Mouse (Mus musculus): ENCODE results near the gene Fzd2.
"Not testable (repeated sequence)": the region's sequence is repeated elsewhere in the genome, so short reads cannot be mapped to it uniquely, and the experiment has no call there.

Gene Fzd2

DNA sequence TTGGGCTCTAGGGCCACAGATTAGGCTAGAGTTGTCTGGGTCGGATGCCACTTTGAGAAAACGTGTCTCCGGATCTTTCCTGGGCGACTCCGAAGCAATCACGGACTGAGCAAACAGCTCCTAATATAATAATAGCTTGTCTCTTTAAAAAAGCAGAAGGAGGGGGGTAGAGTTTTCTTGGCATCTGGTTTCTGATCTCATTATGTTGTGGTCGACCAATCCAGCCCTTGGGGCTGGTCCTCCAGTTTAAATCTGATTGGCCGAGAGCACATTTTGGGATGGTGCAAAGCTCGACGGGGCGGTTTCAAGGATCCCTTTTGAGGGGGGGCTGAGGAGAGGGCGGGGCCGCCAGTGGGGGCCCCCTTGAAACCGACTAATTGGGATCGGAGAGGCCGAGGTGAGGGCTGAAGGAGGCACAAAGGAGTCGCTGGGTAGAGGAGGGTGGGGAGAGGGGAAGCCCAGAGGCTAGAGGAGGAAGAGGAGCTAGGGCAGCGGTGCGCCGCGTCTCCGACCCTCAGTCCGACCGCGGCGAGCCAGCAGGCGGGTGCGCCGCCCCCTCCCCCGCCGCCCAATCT, at the start of gene Fzd2:
Fzd2 (plus strand) TSS at position 387 of the 575 bp plus-strand sequence.
- DNase-seq (ENCODE audit: low spot score) = no peak

DNA sequence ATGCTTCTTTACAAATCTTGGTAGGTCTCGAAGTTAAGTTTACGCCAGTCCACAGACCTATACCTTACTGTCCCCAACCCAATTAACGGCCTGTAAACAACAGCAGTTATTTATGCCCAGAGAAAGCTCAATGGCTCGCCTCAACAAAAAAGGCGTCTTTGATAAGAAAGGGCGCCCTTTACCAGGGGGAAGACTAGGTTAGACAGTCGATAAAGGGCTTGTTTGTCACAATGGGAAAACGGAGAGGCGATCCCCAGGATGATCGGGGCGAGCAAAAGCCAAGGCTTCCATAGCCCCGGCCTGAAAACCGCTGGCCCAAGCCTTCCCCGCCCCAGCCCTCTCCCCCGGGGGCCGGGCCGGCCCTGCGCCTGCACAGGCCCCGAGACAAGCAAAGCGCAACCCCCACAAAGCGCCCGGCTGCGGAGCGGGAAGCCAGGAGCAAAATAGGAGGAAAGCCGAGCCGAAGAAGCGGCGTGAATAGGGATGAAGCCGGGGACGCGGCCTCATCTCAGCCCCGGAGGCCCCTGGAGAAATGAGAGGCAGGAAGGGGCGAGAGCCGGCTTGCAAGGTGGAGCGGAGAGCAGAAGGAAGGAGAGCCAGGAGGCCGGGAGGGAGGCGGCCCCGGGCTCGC, 48.7 kb upstream of the Fzd2 start:
- no peak for DNase-seq (ENCODE audit: low spot score)

DNA sequence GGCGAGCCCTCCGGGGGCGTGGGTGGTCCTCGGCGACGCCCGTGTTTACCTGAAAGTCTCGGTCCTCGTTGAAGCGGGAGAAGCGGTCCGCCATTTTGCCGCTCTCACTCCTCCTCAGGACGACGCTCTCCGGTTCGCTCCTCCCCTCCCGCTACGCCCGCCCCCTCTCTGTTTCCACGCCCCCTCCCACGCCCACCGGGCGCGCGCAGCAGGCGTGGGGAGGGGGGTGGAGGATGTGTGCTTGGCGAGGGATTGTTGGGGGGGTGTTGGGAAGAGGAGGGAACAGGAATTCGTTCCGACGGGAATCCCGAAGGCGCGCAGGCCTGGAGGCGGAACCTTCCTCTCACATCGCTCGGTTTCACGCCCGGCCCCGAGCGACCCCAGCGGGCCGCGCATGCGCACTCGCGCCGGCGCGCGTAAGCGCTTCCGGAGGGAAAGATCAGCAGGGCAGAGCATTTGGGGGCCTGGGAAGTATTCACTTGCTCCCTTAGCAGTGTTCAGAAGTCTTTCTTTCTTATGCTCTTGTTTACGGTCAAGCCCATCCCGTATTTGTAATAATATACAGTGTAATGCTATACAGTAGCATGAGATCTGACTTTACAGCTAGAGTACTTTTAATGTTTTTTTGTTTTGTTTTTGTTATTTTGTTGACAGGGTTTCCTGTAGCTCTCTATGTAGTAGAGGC, 48.0 kb upstream of the Fzd2 start, which contains the start of gene Gpatch8:
Gpatch8 (minus strand) TSS at position 362 of the 685 bp plus-strand sequence.
- DNase-seq (ENCODE audit: low spot score) = peak; percentile 84

DNA sequence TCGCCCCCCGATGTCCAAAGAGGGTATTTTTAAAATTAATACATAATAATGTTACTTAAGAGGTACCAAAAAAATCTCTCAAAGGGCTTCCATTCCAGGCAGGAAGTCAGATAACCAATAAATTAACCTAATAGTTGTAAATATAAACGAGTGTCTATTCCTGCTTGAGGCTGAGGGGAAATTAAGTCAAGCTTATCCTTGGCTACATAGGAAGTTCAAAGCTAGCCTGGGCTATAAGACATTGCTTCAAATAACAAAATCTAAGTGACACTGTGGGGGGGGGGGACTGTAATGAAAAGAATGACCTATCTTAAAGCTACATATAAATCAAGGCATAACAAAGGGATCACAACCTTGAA, 47.5 kb upstream of the Fzd2 start:
- no peak for DNase-seq (ENCODE audit: low spot score)

DNA sequence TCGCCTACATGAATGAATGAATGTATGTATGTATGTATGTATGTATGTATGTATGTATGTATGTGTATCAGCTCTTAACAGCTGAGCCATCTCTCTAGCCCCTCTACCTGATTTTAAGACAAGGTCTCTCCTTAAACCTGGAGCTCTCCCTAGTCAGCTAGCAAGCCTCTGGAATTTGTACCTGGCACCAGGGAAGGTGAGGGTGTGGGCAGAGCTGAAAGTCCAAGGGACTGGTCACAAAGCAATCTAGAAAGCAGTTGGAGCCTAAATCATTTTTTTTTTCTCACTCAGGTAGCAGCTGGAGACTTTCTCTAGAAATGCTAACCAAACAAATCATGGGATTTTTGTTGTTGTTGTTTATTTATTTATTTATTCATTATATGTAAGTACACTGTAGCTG, 46.8 kb upstream of the Fzd2 start:
- no peak for DNase-seq (ENCODE audit: low spot score)

DNA sequence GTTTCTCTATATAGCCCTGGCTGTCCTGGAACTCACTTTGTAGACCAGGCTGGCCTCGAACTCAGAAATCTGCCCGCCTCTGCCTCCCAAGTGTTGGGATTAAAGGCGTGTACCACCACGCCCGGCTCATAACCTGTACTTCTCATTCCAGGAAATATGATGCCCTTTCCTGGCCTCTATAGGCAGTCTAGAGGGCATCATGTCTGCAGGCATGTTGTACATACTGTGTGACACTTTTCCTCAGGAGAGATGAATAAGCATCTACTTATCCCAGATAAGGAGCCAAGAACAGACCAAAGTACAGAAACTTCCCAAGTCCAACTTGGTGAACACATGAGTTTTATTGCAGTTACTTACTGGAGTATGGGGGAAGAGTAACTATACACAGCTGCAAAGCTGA, 45.5 kb upstream of the Fzd2 start:
- DNase-seq (ENCODE audit: low spot score) = no peak

DNA sequence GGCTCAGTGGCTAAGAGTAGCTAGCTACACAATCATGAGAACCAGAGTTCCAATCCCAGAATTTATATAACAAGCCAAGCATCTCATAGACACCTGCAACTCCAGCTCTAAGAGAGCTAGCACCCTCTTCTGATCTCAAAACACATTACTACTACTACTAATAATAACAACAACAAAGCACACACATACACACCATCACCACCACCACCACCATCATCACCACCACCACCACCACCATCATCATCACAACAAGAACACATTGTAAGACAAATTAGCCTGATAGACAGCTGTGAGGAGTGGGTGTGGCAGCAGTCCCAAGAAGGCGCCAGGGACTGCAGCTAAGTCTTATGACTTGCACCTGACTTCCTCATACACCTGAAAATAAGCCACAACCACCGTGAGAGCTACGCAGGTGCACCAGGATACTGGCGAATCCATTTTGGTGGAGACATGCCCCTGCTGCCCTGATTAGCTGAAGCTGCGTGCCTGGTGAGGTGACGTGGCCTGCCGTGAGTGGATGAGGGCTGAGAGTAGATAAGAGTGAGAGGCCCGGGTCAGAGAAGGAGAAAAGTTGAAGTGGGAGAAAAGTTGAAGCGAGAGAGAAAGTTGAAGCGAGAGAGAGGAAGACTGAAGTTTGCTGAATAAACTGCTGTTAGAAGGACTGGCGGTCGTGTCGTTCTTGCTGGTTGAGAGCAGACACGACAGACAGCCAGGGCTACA, 39.1 kb upstream of the Fzd2 start:
- not testable (repeated sequence) for DNase-seq (ENCODE audit: low spot score)

DNA sequence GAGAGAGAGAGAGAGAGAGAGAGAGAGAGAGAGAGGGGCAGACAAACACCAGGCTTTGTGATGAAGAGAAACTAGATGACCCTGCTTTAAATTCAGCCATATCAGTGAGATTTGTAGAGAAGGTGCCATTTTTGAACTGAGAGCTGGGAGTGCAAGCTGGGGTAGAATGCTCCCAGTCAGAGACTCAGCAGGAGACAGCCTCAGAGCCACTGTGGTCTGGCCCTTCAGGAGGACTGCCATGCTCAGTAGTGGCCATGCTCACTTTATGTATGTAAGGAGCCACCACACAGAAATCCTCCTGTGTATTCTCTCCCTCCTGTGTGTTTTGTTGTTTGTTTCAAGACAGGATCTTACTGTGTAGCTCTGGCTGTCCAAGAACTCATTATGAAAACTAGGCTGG, 38.5 kb upstream of the Fzd2 start:
- no peak for DNase-seq (ENCODE audit: low spot score)

DNA sequence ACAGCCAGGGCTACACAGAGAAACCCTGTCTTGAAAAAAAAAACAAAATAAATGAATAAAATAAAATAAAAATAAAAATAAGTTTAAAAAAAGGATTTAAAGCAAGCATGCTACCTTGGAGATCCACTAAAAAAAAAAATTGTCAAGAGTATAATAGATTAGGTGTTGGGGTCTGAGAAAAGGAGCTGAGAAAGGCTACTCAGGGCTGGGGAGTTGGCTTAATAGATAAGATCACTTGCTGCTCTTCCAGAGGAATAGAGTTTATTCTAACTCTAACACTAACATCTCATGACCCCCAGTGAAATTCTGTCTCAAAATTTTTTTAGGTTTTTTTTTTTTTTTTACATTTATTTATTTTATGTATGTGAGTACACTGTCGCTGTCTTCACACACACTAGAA, 37.9 kb upstream of the Fzd2 start:
- no peak for DNase-seq (ENCODE audit: low spot score)

DNA sequence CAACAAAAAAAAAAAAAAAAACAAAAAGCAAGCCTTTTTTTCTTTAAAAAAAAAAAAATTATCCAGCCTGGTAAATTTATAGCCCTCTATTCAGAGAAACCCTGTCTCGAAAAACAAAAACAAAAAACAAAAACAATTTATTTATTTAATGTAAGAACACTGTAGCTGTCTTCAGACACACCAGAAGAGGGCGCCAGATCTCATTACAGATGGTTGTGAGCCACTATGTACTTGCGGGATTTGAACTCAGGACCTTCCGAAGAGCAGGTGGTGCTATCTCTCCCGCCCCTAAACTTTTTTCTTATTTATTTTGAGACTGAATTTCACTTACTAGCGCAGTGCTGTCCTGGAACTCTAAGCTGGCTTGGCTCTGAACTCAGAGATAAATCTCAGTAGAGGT, 37.0 kb upstream of the Fzd2 start:
- no peak for DNase-seq (ENCODE audit: low spot score)

DNA sequence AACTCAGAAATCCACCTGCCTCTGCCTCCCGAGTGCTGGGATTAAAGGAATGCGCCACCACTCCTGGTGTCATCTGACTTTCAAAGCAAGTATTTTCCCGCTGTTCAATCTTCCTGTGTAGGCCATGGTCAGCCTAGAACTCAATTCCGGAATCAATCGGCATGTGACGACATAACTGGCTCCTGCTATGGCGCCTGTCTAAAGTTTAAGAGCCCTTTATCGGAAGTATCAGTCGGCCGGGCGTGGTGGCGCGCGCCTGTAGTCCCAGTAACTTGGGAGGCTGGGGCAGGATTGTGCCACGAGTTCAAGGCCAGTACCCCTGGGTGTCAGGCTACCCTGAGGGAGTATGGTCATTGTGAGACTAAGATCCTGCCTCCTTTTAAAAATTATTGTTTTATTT, 36.5 kb upstream of the Fzd2 start:
- no peak for DNase-seq (ENCODE audit: low spot score)

DNA sequence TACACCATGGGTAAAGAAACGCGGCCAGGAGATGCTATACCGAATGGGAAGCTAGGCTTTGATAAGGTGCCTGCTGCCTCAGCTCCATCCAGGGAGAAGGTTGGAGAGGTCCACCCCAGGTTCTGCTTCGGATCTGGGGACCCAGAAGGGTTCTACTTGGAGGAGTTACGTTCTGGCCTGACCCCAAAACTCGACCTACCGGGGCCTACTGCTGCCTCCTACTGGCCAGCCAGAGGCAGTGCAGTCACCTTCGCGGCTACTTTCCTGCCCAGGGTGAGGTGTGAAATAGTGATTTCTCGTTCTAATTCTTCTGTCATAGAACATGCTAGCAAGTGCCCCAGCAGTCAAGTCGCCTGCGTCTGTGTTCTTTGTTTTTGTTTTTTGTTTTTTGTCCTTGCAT, 36.0 kb upstream of the Fzd2 start:
- DNase-seq (ENCODE audit: low spot score) = no peak

DNA sequence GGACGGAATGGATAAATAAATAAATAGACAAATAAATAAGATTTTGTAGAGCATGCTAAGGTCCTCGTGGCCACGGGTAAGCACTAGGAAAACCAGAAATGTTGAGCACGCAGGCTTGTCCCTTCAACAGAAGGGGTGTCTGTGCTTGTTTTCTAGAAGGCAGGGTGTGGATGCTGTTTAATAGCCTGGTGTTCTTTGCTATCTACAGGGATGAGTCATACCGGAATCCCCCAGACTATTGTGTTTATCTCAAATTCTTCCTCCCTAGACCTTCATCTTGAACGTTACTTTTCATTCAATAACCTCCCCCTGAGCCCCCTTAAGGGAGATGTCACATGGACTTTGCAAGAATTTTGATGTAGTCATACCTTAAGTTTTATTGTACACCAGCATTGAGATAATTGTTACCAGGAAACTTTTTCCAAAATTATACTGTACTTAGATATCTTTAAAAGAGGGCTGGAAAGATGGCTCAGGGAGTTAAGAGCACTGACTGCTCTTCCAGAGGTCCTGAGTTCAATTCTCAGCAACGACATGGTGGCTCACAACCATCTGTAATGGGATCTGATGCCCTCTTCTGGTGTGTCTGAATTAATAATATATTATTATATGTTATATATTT, 35.3 kb upstream of the Fzd2 start:
- DNase-seq (ENCODE audit: low spot score) = no peak

DNA sequence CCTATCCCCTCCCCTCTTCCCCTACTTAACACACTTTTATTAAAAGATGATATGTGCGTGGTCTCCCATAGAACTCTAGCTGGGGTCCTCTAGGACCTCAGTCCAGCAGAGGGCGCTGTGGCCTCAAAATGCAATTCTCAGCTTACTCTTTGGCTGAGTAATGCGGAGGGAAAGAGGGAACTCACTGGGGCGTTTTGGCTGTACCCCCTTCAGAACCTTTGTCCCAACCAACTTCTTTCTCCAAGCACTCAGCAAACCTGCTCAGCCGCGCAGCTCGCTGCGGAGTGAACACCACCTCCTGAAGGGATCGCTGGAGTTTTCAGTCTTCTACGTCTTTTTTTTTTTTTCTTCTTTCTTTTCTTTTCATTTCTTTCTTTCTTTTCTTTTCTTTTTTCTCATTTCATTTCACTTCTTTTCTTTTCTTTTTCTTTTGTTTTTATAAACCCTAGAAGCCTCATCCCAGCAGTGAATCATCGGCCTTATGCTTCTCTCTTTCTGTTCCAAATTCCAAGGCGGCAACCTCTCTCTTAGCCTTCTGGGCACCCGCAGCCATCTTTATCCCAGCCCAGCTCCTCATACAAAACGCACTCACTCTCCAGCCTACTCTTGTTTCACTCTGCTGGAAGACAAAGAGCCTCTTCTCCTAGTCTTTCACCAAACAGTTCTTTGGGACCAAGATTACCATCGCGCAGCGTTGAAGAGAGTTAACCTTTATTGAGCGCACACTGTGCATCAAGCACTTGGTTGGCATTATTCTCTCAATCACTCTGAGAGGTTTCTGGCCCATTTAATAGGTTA, 31.1 kb upstream of the Fzd2 start:
- peak; percentile 60 for DNase-seq (ENCODE audit: low spot score)

DNA sequence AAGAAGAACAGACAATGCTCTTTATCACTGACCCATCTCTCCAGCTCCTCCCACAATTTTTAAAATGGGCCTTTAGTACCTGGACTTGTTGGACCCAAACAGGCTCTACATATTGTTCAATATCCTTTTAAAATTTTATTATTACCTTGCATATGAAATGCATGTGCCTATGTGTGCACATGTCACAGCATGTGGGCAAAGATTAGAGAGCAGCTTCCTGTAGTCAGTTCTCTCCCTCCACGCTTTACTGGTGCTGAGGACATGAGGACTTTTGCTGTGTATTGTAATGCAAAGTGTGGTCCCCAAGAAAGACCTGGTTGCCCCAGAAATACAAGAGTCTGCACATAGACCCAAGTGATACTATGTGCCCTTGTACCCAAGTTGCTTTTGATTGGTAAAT, 29.2 kb upstream of the Fzd2 start:
- no peak for DNase-seq (ENCODE audit: low spot score)

DNA sequence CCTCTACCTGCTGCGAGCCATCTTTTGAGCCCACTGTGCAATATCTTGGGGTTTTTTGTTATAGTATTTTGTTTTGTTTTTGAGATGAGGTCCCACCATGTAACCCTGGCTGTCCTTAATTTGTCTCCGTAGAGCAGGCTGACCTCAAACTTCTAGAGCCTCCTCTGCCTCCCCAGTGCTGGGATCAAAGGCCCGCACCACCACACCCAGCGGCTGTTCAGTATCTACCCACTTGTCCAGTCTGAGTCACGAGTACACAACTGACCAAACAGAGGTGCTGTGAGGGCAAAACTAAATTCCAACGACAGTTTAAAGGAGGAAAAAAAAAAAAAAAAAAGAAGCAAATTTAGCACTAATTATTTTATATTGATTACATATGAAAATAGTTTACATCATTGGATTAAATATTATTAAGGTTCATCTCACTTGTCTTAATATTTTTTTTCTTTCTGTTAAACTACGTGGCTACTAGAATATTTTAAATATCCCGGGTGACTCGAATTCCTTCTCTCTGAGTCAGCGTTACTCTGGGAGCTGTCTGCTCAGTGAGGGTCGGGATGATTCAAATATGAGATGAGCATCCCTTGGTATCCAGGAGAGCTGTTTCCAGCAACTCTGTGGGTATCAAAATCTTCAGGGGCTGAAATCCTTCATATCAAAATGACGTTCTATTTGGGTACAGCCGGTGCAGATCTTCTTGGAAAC, 28.0 kb upstream of the Fzd2 start:
- no peak for DNase-seq (ENCODE audit: low spot score)

DNA sequence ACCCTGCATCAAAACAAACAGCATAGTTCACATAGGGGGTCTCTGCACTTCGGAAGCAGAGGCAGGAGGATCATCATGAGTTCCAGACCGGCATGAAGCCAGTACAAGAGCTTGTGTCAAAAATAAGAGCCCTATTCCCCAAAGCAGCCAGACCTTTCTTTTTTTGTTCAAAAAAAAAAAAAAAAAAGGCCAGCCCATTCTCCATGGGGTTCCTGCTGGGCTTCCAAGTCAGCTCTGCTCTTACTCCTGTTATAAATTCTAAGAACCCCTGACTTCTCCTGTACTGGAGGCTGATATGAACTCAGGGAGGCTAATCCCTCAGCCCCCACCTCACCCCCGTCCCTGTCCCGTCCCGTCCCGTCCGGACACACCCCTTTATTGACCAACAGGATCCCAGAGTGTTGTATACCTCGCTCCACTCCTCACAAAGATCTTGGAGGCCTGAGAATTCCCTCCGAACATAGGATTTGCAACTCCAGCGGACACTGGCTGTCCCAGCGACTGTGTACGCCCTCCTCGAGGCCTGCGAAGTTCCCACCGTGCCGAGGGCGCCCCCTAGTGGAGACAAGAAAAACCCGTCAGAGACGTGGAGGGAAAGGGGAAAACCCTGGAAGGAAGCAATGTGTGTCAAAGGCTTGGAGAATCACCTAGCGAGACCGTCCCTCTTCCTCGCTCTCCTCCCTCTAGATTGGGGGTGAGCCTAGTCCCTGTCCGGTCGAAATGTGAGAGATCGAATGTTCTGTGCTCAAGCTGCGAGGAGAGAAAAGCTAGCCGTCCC, 25.7 kb upstream of the Fzd2 start:
- peak; percentile 57 for DNase-seq (ENCODE audit: low spot score)

DNA sequence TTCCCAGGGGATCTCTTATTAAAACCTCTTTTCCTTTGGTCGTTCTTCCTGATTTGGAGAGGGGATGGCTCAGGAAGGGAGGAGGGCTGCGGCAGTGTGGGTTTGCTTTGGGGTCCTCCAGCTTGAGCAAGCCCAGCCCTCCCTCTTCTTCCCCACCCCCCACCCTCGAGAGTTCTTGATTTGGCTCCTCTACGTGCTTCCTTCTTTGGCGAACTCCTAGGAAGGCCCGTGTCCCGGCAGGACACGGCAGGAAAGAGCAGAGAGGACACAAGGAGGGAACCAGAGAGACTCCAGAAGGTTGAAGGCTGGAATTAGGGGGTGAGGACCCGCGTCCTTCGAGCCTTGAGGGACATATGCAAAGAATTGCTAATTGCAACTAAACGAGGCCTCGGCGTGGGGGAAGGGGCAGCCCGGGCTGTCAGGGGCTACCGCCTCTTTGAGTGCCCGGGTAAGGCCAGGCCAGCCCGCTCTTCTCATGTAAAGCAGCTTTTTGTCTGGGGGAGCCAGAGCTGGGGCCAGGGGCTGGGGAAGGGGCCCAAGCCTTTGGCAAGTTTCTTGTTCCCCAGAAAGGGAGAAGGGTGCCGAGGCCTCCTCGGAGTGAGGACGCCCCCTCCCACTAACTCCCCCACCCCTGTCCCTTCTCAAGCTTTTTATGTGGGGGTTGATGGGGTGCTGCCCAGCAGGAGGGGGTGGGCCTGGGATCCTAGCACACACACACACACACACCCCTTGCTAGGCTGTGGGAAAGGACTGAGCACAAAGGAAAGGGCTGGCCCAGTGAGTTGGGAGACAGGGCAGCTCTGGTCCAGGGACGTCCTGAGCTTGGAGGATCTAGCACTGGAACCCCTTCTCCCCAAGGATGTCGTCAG, 24.8 kb upstream of the Fzd2 start, which contains the start of gene Gm11627:
Gm11627 (minus strand) TSS at position 297 of the 869 bp plus-strand sequence.
- DNase-seq (ENCODE audit: low spot score) = no peak

DNA sequence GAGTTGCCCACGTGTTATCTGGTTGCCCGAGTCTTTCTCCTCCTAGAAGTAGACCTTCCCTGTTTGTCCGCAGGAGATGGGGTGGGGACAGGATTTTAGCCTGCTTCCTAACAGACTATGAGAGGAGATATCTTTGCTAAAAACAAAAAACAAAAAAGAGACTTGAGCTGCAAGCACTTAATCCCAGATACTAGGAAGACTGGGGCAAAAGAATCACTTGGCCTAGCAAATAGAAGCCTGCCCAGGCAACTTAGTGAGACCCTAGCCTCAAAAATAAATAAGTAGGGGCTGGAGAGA, 24.2 kb upstream of the Fzd2 start:
- no peak for DNase-seq (ENCODE audit: low spot score)
